Mouse (Mus musculus): Measurements from ENCODE around the gene Adamts10. TPM values are rescaled to one million over a fixed set of nuclear protein-coding genes. Genes with fewer than 3 reads are reported as not detected.

Adamts10 gene
- 38.9 and 51.2 TPM in 2 replicates for polyA plus RNA-seq (2016; fragmentation: Nextera tagmentation; extraction: Ambion mirVana)

DNA sequence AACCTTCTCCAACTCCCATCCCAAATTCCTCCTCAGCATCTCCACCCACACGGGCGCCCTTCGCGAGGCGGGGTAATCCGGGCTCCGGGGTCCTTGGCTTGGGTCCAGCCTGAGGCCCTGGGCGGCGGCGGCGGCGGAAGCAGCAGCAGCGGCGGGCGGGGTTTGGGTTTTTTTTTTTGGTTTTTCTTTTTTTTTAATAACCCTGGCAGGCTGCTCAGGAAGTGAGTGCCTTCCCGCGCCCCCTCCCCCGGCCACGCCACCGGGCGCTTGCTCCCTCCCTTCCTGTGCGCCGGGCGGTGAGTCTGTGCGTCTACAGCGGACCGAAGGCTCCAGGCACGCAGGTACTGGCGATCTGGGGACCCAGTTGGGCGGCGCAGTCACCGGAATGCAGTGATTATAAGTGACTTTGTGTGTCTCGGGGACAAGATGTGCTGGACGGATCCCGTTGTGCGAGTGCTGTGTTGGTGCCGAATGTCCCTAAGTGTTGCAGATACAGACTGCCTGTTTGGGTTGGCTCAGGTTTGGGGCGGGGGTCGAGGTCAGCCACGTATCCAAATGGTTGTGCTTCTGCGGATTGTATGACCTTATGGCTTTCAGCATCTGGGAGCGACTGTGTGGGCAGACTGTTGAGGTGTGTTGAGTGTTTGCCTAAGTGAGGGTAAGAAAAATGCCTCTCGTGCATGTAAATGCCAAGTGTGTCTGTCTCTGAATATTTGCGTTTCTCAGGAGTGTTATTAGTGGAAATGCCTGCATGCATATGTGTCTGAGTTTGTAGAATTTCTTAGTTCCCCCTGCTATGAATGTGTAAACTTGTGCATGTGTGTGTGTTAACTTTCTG, at the start of gene Adamts10:
Adamts10 (plus strand) TSS at position 287 of the 838 bp plus-strand sequence.
- Histone ChIP-seq H3K27ac (peak within 1 kb of the TSS; percentile 89), H3K4me3 (peak within 1 kb of the TSS; percentile 74), H3K9me3 (no peaks in the 10 kb centered on the region), H3K36me3 (peaks cover 11% of the 10 kb centered on the region), H3K27me3 (ENCODE audit: insufficient read depth, poor library complexity, severe bottlenecking) (no peaks in the 10 kb centered on the region), H3K4me1 (peaks cover 33% of the 10 kb centered on the region)
- under 1% methylated on average over 44 of the region's 44 CpGs for WGBS
- peak; percentile 81 for DNase-seq (ENCODE audit: low spot score)

DNA sequence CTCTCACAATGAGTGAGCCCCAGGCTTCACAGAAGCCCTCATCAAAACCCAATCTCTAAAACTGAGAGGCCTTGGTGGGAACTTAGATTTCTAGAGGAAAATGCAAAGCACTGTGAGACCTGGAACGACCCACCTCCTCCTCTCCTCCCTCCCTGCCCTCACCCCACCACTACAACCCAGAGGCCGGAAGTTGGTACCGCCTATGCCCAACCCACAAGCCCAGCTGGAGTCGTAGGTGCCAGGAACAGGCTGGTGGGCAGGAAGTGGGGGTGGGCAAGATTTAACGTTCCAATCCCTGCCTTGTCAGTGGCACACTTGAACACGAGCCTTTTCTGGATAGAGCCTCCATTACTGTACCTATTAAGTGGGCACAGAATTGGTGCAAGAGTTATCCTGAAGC, 40.0 kb upstream of the Adamts10 start:
- Histone ChIP-seq H3K4me1 (no peaks in the 10 kb centered on the region), H3K27ac (no peak overlapping the region), H3K9me3 (no peaks in the 10 kb centered on the region), H3K4me3 (no peak overlapping the region), H3K36me3 (no peaks in the 10 kb centered on the region), H3K27me3 (ENCODE audit: insufficient read depth, poor library complexity, severe bottlenecking) (no peaks in the 10 kb centered on the region)
- no peak for DNase-seq (ENCODE audit: low spot score)
- 42% methylated on average over 6 of the region's 6 CpGs for WGBS

DNA sequence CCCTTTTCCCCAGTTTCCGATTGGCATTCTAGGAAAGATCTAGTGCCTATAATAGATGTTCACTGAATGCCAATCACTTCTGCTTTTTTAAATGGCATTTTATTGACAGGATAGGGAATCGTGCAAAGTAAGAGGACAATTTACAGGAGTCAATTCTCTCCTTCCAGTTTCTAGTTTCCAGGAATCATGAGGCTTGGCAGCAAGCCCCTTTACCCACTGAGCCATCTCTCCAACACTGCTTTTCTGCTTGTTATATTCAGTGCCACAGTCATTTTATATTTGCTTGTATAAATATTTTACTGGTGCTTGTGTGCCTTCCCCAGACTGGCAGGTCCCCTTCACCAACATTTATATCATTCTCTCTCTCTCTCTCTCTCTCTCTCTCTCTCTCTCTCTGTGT, 36.8 kb upstream of the Adamts10 start:
- no peak for DNase-seq (ENCODE audit: low spot score)
- Histone ChIP-seq H3K9me3 (no peaks in the 10 kb centered on the region), H3K27ac (no peak overlapping the region), H3K36me3 (no peaks in the 10 kb centered on the region), H3K27me3 (ENCODE audit: insufficient read depth, poor library complexity, severe bottlenecking) (no peaks in the 10 kb centered on the region), H3K4me1 (no peaks in the 10 kb centered on the region), H3K4me3 (no peak overlapping the region)
- 75% methylated on average over 2 of the region's 2 CpGs for WGBS

DNA sequence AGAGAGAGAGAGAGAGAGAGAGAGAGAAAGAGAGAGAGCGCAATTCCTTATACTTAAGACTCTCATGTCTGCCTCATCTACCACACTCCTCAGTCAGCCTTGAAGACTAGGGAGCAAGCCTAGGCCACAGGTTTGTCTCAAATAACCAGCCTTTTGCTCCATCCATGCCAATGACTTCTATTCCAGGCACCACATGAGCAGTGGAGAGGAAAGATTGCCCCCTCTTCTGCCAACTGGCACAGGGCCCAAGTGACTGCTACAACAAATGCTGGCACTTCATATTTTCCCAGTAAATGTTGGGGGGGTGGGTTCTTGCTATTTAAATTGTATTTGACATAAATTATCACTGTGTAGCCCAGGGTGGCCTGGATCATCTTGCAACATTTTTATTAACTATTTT, 36.4 kb upstream of the Adamts10 start:
- WGBS: 100% methylated on average over 1 of the region's 1 CpGs
- DNase-seq (ENCODE audit: low spot score): no peak
- no peaks in the 10 kb centered on the region for H3K4me1 ChIP-seq

DNA sequence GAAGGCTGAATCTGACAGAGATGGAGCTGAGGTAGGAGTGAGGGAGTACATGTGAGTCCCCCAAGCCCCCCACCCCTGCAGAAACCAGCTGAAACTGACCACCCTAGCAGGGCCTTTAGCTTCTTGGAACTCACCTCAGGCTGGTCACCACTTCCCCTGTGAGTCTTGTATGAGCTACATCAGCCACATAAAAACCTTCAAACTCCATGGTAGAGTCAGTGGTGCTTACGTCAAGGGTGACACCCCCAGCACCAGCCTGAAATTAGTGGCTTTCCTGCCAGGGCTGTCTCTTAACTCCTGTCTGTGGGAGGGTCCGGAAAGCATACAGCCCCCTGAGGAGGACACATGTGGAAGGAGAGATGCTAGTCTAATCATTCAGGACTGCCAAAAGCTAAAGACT, 32.6 kb upstream of the Adamts10 start:
- Histone ChIP-seq H3K36me3 (no peaks in the 10 kb centered on the region), H3K4me1 (no peaks in the 10 kb centered on the region), H3K27ac (no peak overlapping the region), H3K27me3 (ENCODE audit: insufficient read depth, poor library complexity, severe bottlenecking) (no peaks in the 10 kb centered on the region), H3K4me3 (no peak overlapping the region), H3K9me3 (no peaks in the 10 kb centered on the region)
- no peak for DNase-seq (ENCODE audit: low spot score)
- WGBS: 76% methylated on average over 2 of the region's 2 CpGs

More for the DNA sequence above, 36.4 kb upstream of the Adamts10 start:
- no peaks in the 10 kb centered on the region for H3K27me3 ChIP-seq (ENCODE audit: insufficient read depth, poor library complexity, severe bottlenecking)
- no peak overlapping the region for H3K27ac ChIP-seq
- no peak overlapping the region for H3K4me3 ChIP-seq
- H3K9me3 ChIP-seq: no peaks in the 10 kb centered on the region
- no peaks in the 10 kb centered on the region for H3K36me3 ChIP-seq

DNA sequence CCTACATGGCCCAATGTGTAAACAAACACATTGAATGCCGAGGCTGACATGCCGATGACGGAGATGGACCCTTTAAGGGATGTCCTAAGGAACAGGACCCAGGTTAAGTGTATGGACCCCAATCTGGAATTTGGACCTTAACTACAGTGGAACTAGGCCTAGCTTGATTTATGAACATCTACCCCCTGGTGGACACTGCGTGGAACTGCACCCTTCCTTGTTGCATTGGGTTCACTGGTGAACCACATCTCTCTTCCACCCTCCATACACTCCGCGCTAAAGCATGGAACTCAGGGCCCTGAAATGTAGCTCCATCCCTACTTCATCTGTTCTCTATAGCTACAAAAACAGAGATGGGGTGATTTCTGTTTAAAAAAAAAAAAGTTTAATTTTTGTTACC, 30.9 kb upstream of the Adamts10 start:
- Histone ChIP-seq H3K36me3 (no peaks in the 10 kb centered on the region), H3K4me1 (no peaks in the 10 kb centered on the region), H3K27me3 (ENCODE audit: insufficient read depth, poor library complexity, severe bottlenecking) (no peaks in the 10 kb centered on the region), H3K9me3 (no peaks in the 10 kb centered on the region), H3K27ac (no peak overlapping the region), H3K4me3 (no peak overlapping the region)
- no peak for DNase-seq (ENCODE audit: low spot score)
- 66% methylated on average over 6 of the region's 6 CpGs for WGBS

- Histone ChIP-seq H3K27ac (no peak overlapping the region), H3K27me3 (ENCODE audit: insufficient read depth, poor library complexity, severe bottlenecking) (no peaks in the 10 kb centered on the region), H3K4me3 (no peak overlapping the region), H3K4me1 (no peaks in the 10 kb centered on the region), H3K36me3 (no peaks in the 10 kb centered on the region), H3K9me3 (no peaks in the 10 kb centered on the region)
- DNase-seq (ENCODE audit: low spot score): no peak
Measured at GRCm38 (mm10) chr17:33494586-33494985, 29.4 kb upstream of the Adamts10 start.

DNA sequence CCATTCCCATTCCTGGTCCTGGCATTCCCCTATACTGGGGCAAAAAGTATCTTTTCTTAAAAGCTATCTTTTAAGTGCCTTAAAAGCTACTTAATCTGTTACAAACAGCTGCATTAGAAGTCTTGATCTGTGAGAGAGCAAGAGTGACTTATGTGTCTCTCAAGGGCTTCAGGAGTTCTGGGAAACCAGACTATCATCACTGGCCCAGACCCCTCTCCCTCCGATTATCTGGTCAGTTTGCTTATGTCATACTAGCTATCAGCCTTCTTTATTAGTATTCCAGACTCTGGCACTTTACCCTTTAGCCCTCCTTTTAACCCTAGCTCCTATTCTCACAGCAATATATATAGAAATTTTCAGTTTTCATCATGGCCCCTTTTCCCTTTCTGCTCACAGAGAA, 25.1 kb upstream of the Adamts10 start:
- 59% methylated on average over 1 of the region's 1 CpGs for WGBS
- H3K4me1 ChIP-seq: peaks cover 10% of the 10 kb centered on the region
- no peak for DNase-seq (ENCODE audit: low spot score)
- no peaks in the 10 kb centered on the region for H3K27me3 ChIP-seq (ENCODE audit: insufficient read depth, poor library complexity, severe bottlenecking)
- H3K27ac ChIP-seq: no peak overlapping the region
- no peaks in the 10 kb centered on the region for H3K9me3 ChIP-seq
- H3K36me3 ChIP-seq: no peaks in the 10 kb centered on the region
- H3K4me3 ChIP-seq: no peak overlapping the region

DNA sequence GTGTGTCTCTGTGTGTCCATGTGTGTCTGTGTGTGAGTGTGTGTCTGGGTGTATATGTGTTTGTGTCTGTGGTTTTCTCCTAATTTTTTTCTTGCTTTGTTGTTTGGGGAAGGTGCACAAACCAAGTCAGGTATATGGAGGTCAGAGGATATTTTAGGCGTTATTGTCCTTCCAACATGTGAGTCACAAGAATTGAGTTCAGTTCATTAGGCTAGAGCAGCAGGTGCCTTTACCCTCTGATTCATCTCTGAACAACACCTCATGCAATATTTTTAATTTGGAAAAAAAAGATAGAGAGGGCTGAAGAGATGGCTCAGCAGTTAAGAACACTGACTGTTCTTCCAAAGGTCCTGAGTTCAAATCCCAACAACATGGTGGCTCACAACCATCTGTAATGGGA, 15.6 kb upstream of the Adamts10 start:
- no peaks in the 10 kb centered on the region for H3K36me3 ChIP-seq
- WGBS: 73% methylated on average over 1 of the region's 1 CpGs
- 0 out of 2 replicates have a peak, but pooled peaks cover 2% of the 10 kb centered on the region for H3K9me3 ChIP-seq
- DNase-seq (ENCODE audit: low spot score): no peak
- H3K27ac ChIP-seq: no peak overlapping the region
- H3K4me1 ChIP-seq: peaks cover 11% of the 10 kb centered on the region
- H3K27me3 ChIP-seq (ENCODE audit: insufficient read depth, poor library complexity, severe bottlenecking): no peaks in the 10 kb centered on the region
- no peak overlapping the region for H3K4me3 ChIP-seq

GRCm38 (mm10) chr17:33510172-33510571, 13.8 kb upstream of the Adamts10 start:
- no peak overlapping the region for H3K4me3 ChIP-seq
- no peak for DNase-seq (ENCODE audit: low spot score)
- H3K27me3 ChIP-seq (ENCODE audit: insufficient read depth, poor library complexity, severe bottlenecking): no peaks in the 10 kb centered on the region
- 78% methylated on average over 5 of the region's 5 CpGs for WGBS
- no peaks in the 10 kb centered on the region for H3K4me1 ChIP-seq
- no peak overlapping the region for H3K27ac ChIP-seq
- H3K36me3 ChIP-seq: no peaks in the 10 kb centered on the region
- 0 out of 2 replicates have a peak, but pooled peaks cover 2% of the 10 kb centered on the region for H3K9me3 ChIP-seq

DNA sequence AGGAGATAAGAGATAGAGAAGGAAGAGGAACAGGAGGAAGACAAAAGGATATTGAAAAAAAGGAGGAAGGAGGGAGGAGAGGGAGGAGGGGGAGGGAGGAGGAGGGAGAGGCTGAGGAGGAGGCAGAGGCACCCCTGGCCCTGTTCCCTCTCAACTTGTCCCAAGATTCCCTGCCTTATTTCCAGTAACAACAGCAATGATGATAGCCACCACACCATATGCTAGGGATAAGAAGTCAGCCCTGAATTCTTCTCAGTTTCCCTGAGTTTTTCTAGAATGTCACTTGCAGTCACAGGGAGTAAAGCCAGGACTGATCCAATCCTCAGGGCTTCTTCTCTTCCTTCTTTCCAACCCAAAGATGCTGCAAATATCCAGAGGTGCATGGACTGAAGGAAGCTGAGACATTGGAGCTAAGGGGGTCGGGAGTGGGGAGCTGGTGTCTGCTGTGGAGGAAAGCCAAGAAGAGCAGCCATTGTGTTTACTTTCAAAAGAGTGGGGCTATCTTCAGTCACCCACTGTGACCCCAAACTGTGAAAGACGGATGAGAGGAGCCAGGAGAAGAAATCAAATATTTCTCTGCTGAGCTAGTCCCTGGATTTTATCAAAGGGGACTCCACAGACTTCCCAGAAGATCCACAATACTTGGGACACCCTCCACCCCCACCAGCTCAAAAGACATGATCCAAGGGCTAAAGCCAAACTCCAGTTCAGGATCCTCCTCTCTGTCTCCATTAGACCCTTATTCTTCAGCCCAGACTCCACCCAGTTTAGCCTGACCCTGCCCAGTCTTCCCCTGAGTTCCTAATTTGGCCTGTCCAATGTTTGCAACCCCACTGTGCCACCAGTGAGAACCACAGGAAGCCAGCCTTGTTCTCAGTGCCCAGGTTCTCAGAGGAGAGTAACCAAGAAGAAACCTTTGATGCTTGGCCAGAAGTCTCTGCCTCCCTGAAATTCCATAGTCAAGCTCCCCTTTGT, 11.3 kb upstream of the Adamts10 start:
- Histone ChIP-seq H3K27ac (no peak overlapping the region), H3K9me3 (0 out of 2 replicates have a peak, but pooled peaks cover 2% of the 10 kb centered on the region), H3K4me1 (no peaks in the 10 kb centered on the region), H3K36me3 (no peaks in the 10 kb centered on the region), H3K27me3 (ENCODE audit: insufficient read depth, poor library complexity, severe bottlenecking) (no peaks in the 10 kb centered on the region), H3K4me3 (no peak overlapping the region)
- 29% methylated on average over 2 of the region's 2 CpGs for WGBS
- DNase-seq (ENCODE audit: low spot score): no peak

DNA sequence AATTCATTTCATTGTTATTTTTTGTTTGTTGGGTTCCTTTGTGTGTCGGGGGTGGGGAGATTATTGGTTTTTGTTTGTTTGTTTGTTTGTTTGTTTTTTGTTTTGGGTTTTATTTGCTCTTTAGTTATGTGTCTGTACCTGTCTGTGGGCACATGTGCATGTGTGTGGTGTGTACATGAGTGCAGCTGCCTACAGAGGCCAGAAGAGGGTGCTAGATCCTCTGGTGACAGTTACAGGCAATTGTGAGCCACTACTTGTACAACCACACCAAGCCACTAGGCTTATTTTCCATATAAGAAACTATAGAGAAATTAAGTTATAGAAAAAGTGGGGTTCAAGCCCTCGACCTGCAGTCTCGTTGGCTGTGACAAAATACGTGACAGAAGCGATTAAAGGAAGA, 10.1 kb upstream of the Adamts10 start:
- Histone ChIP-seq H3K4me3 (no peak overlapping the region), H3K36me3 (no peaks in the 10 kb centered on the region), H3K27ac (no peak overlapping the region), H3K4me1 (no peaks in the 10 kb centered on the region), H3K9me3 (0 out of 2 replicates have a peak, but pooled peaks cover 2% of the 10 kb centered on the region), H3K27me3 (ENCODE audit: insufficient read depth, poor library complexity, severe bottlenecking) (no peaks in the 10 kb centered on the region)
- 77% methylated on average over 5 of the region's 5 CpGs for WGBS
- DNase-seq (ENCODE audit: low spot score): no peak

- Histone ChIP-seq H3K27me3 (ENCODE audit: insufficient read depth, poor library complexity, severe bottlenecking) (no peaks in the 10 kb centered on the region), H3K4me1 (peaks cover 22% of the 10 kb centered on the region), H3K4me3 (no peak overlapping the region), H3K9me3 (no peaks in the 10 kb centered on the region), H3K27ac (no peak overlapping the region), H3K36me3 (no peaks in the 10 kb centered on the region)
- WGBS: 26% methylated on average over 1 of the region's 1 CpGs
- no peak for DNase-seq (ENCODE audit: low spot score)
Measured at GRCm38 (mm10) chr17:33520366-33520765, 3.6 kb upstream of the Adamts10 start.
